Mouse (Mus musculus) ES-E14 (cell line): ENCODE data around the gene Slc24a4. TPM values are rescaled to one million over a fixed set of nuclear protein-coding genes. Genes with fewer than 3 reads are reported as not detected.

ENCODE experiments used
- DNase-seq: peaks from one replicate; pipeline ENCODE4 v3.0.0-alpha.2; 2013; ENCODE audit warnings: low read depth, low spot score
- H3K27ac ChIP-seq: 2 replicates; pipeline ENCODE4 v1.5.1; 2012; ENCODE audit warnings: low read depth, mild to moderate bottlenecking, low read length, moderate library complexity, mixed read lengths; ENCODE audit not compliant: poor library complexity, insufficient read depth, severe bottlenecking
- H3K36me3 ChIP-seq: 2 replicates; pipeline ENCODE4 v1.6.1; 2012; ENCODE audit warnings: mild to moderate bottlenecking, low read length, moderate library complexity, mixed read lengths; ENCODE audit not compliant: control insufficient read depth, poor library complexity, insufficient read depth, severe bottlenecking
- H3K4me1 ChIP-seq, 2 experiments: fragments of 150-350 bp in 1 of 2; sonication (generic) in 1 of 2; 2 replicates each; pipeline ENCODE4 v1.6.1; 2012; ENCODE audit warnings: low read length in 2 of 2, mild to moderate bottlenecking in 1 of 2, mixed read lengths in 1 of 2; ENCODE audit not compliant: control insufficient read depth in 2 of 2, insufficient read depth in 2 of 2, poor library complexity in 1 of 2
- H3K4me3 ChIP-seq, 2 experiments: fragments of 150-350 bp in 1 of 2; sonication (generic) in 1 of 2; 2 replicates each; pipeline ENCODE4 v1.5.1; 2012; ENCODE audit warnings: low read length in 2 of 2, low read depth in 1 of 2, mild to moderate bottlenecking in 1 of 2, mixed read lengths in 1 of 2; ENCODE audit not compliant: insufficient read depth in 1 of 2, poor library complexity in 1 of 2, severe bottlenecking in 1 of 2
- H3K9ac ChIP-seq: 2 replicates; pipeline ENCODE4 v1.6.1; 2012; ENCODE audit warnings: low read depth, mild to moderate bottlenecking, low read length, mixed read lengths; ENCODE audit not compliant: poor library complexity, insufficient read depth, severe bottlenecking
- H3K9me3 ChIP-seq: fragments of 150-350 bp; sonication (generic); 2 replicates; pipeline ENCODE4 v1.6.1; 2012; ENCODE audit warnings: low read depth, mild to moderate bottlenecking, low read length; ENCODE audit not compliant: control insufficient read depth, insufficient read depth
- CHD2 ChIP-seq: IDR thresholded peaks from 2 replicates; pipeline ENCODE4 v1.6.1; 2014; ENCODE audit warnings: mild to moderate bottlenecking, low read depth, low read length, inconsistent platforms
- HCFC1 ChIP-seq: IDR thresholded peaks from 2 replicates; pipeline ENCODE4 v1.6.1; 2012; ENCODE audit warnings: low read length, inconsistent platforms, borderline replicate concordance; ENCODE audit not compliant: insufficient read depth
- MAFK ChIP-seq: IDR thresholded peaks from 2 replicates; pipeline ENCODE4 v1.6.1; 2014; ENCODE audit warnings: mild to moderate bottlenecking, low read depth, low read length, inconsistent platforms; ENCODE audit not compliant: insufficient read depth
- ZC3H11A ChIP-seq: IDR thresholded peaks from 2 replicates; pipeline ENCODE4 v1.6.1; 2012; ENCODE audit warnings: low read depth, mild to moderate bottlenecking, inconsistent platforms, low read length, borderline replicate concordance
- ZNF384 ChIP-seq: IDR thresholded peaks from 2 replicates; pipeline ENCODE4 v1.6.1; 2012; ENCODE audit warnings: low read depth, low read length, inconsistent platforms
- in situ Hi-C, 2 experiments: fragments of 600-800 bp; cut with MboI; formaldehyde crosslinking; loops; one replicate each; pipeline ENCODE4 v1.15.1; 2025; ENCODE audit warnings: low sequenced_read_pairs in 2 of 2, inconsistent platforms in 1 of 2; ENCODE audit not compliant: unreplicated experiment in 2 of 2
- total RNA-seq: library from RNA; depleted of rRNA; stranded (reverse); fragments of 300-350 nt; gene quantifications from 2 replicates; pipeline ENCODE4 v1.2.3, GENCODE M21; 2012

Gene Slc24a4
- total RNA-seq, 1 experiment = 0.27 TPM

- Histone ChIP-seq H3K9me3 (no peaks in the 10 kb centered on the region), H3K9ac (no peak overlapping the region), H3K36me3 (no peaks in the 10 kb centered on the region), H3K4me1 (no peaks in the 10 kb centered on the region), H3K27ac (no peak overlapping the region), H3K4me3 (no peak overlapping the region)
- DNase-seq = no peak
- TF ChIP-seq MAFK (no peak), ZNF384 (no peak), CHD2 (no peak), ZC3H11A (no peak), HCFC1 (no peak)
- in situ Hi-C loops = no loop called here
Observed at GRCm38 (mm10) chr12:102182621-102183020, 54.1 kb downstream of the Slc24a4 start.

- Histone ChIP-seq H3K9ac (no peak overlapping the region), H3K4me1 (no peaks in the 10 kb centered on the region), H3K27ac (no peak overlapping the region), H3K4me3 (no peak overlapping the region), H3K9me3 (no peaks in the 10 kb centered on the region), H3K36me3 (no peaks in the 10 kb centered on the region)
- no peak for DNase-seq
- in situ Hi-C loops = no loop called here
- TF ChIP-seq HCFC1 = no peak
- TF ChIP-seq ZC3H11A = no peak
Observed at GRCm38 (mm10) chr12:102183201-102183600, 54.7 kb downstream of the Slc24a4 start.

- no peak for DNase-seq
Observed at GRCm38 (mm10) chr12:102190820-102191219, 62.3 kb downstream of the Slc24a4 start.

GRCm38 (mm10) chr12:102201516-102201915 lies 73.0 kb downstream of the Slc24a4 start:
- Histone ChIP-seq H3K4me1 (no peaks in the 10 kb centered on the region; a peak in 1 of 4 replicates), H3K9ac (no peak overlapping the region), H3K36me3 (no peaks in the 10 kb centered on the region), H3K4me3 (no peak overlapping the region), H3K27ac (no peak overlapping the region), H3K9me3 (no peaks in the 10 kb centered on the region)
- DNase-seq = no peak
- no peak for TF ChIP-seq HCFC1
- in situ Hi-C loops = no loop called here

More at GRCm38 (mm10) chr12:102190820-102191219, 62.3 kb downstream of the Slc24a4 start:
- no peaks in the 10 kb centered on the region for H3K9me3 ChIP-seq
- no peak overlapping the region for H3K27ac ChIP-seq
- no peak overlapping the region for H3K4me3 ChIP-seq
- H3K4me1 ChIP-seq = no peaks in the 10 kb centered on the region
- no peak overlapping the region for H3K9ac ChIP-seq
- no peak for TF ChIP-seq MAFK
- no peak for TF ChIP-seq ZNF384
- TF ChIP-seq HCFC1 = no peak
- no peak for TF ChIP-seq ZC3H11A
- TF ChIP-seq CHD2 = no peak
- H3K36me3 ChIP-seq = no peaks in the 10 kb centered on the region
- in situ Hi-C loops = no loop called here

DNA sequence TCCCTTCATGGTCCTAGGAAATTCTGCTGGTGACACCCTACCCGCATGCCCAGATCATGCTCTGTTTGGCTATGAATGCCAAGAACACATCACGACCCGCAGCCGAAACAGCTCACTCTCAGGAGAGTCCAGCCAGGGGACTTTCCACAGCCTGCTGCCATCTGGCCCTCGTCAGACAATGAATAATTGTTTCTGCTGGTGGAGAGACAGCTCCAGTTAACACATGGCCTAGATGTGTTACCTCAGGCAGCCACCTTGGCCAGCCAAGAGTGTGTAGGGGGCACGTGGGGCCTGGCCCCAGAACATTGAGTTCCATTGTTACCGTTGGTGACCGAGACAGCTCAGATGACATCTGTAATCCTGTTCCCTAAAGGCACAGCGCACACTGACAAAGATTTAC lies 74.4 kb downstream of the Slc24a4 start:
- TF ChIP-seq CHD2 (no peak), HCFC1 (no peak), MAFK (no peak), ZNF384 (no peak), ZC3H11A (no peak)
- Histone ChIP-seq H3K36me3 (no peaks in the 10 kb centered on the region), H3K9me3 (no peaks in the 10 kb centered on the region), H3K4me1 (no peaks in the 10 kb centered on the region; a peak in 1 of 4 replicates), H3K4me3 (no peak overlapping the region), H3K27ac (no peak overlapping the region), H3K9ac (no peak overlapping the region)
- in situ Hi-C loops = no loop called here
- DNase-seq = no peak
